Mouse (Mus musculus): ENCODE measurements at regions not wholly inside any gene's neighbourhood (a gene's known extent, or its start where the extent isn't known, plus 50 kb on each side); places are given as distances from the start of the nearest gene placed in this dataset.

GRCm38 (mm10) chr12:12520311-12520852 lies 258.4 kb downstream of the Fam49a start:
- no peak for TF ChIP-seq POLR2A (IDR thresholded peaks at IDR 0.05; ENCODE audit: borderline replicate concordance, control insufficient read depth, low read depth, low read length)
- TF ChIP-seq CTCF (IDR thresholded peaks at IDR 0.05; ENCODE audit: control insufficient read depth, insufficient read depth, low read length): no peak
- 43% methylated on average over 8 of the region's 8 CpGs for WGBS
- H3K27ac ChIP-seq (ENCODE audit: control insufficient read depth, insufficient read depth, low read depth, low read length, poor library complexity): no peak overlapping the region
- H3K4me1 ChIP-seq (ENCODE audit: control insufficient read depth, insufficient read depth, low read length): peaks cover 1% of the 10 kb centered on the region; the same call in 1 of the 2 replicates
- no peak overlapping the region for H3K4me3 ChIP-seq (replicated peaks; ENCODE audit: control insufficient read depth, low read depth, low read length)

GRCm38 (mm10) chr12:12518490-12519070 lies 256.6 kb downstream of the Fam49a start:
- TF ChIP-seq CTCF (IDR thresholded peaks at IDR 0.05; ENCODE audit: control insufficient read depth, insufficient read depth, low read length) (no peak), POLR2A (IDR thresholded peaks at IDR 0.05; ENCODE audit: borderline replicate concordance, control insufficient read depth, low read depth, low read length) (no peak)
- 75% methylated on average over 5 of the region's 5 CpGs for WGBS
- no peak overlapping the region for H3K27ac ChIP-seq (ENCODE audit: control insufficient read depth, insufficient read depth, low read depth, low read length, poor library complexity)
- no peak overlapping the region for H3K4me3 ChIP-seq (replicated peaks; ENCODE audit: control insufficient read depth, low read depth, low read length)
- H3K4me1 ChIP-seq (ENCODE audit: control insufficient read depth, insufficient read depth, low read length): peaks cover 1% of the 10 kb centered on the region; the same call in 1 of the 2 replicates

GRCm38 (mm10) chr12:12517020-12517419 lies 255.1 kb downstream of the Fam49a start:
- Histone ChIP-seq H3K4me1 (ENCODE audit: control insufficient read depth, insufficient read depth, low read length) (peaks cover 1% of the 10 kb centered on the region; the same call in 1 of the 2 replicates), H3K4me3 (replicated peaks; ENCODE audit: control insufficient read depth, low read depth, low read length) (no peak overlapping the region), H3K27ac (ENCODE audit: control insufficient read depth, insufficient read depth, low read depth, low read length, poor library complexity) (no peak overlapping the region)
- TF ChIP-seq POLR2A (IDR thresholded peaks at IDR 0.05; ENCODE audit: borderline replicate concordance, control insufficient read depth, low read depth, low read length): no peak
- no peak for TF ChIP-seq CTCF (IDR thresholded peaks at IDR 0.05; ENCODE audit: control insufficient read depth, insufficient read depth, low read length)
- WGBS: 86% methylated on average over 4 of the region's 4 CpGs

- TF ChIP-seq POLR2A (IDR thresholded peaks at IDR 0.05; ENCODE audit: borderline replicate concordance, control insufficient read depth, low read depth, low read length): no peak
- no peak for TF ChIP-seq CTCF (IDR thresholded peaks at IDR 0.05; ENCODE audit: control insufficient read depth, insufficient read depth, low read length)
- Histone ChIP-seq H3K4me3 (replicated peaks; ENCODE audit: control insufficient read depth, low read depth, low read length) (no peak overlapping the region), H3K27ac (ENCODE audit: control insufficient read depth, insufficient read depth, low read depth, low read length, poor library complexity) (no peak overlapping the region), H3K4me1 (ENCODE audit: control insufficient read depth, insufficient read depth, low read length) (no peaks in the 10 kb centered on the region)
These were observed 248.8 kb downstream of the Fam49a start for GRCm38 (mm10) chr12:12510764-12511163.

- WGBS: 61% methylated on average over 9 of the region's 9 CpGs
- Histone ChIP-seq H3K4me1 (ENCODE audit: control insufficient read depth, insufficient read depth, low read length) (no peaks in the 10 kb centered on the region), H3K4me3 (replicated peaks; ENCODE audit: control insufficient read depth, low read depth, low read length) (no peak overlapping the region), H3K27ac (ENCODE audit: control insufficient read depth, insufficient read depth, low read depth, low read length, poor library complexity) (no peak overlapping the region)
- TF ChIP-seq CTCF (IDR thresholded peaks at IDR 0.05; ENCODE audit: control insufficient read depth, insufficient read depth, low read length) (no peak), POLR2A (IDR thresholded peaks at IDR 0.05; ENCODE audit: borderline replicate concordance, control insufficient read depth, low read depth, low read length) (no peak)
These were observed 247.4 kb downstream of the Fam49a start for GRCm38 (mm10) chr12:12509164-12509937.

- WGBS: 84% methylated on average over 9 of the region's 9 CpGs
- no peaks in the 10 kb centered on the region for H3K4me1 ChIP-seq (ENCODE audit: control insufficient read depth, insufficient read depth, low read length)
These were observed 246.7 kb downstream of the Fam49a start for GRCm38 (mm10) chr12:12508487-12509125.

GRCm38 (mm10) chr12:12506671-12507070 lies 244.7 kb downstream of the Fam49a start:
- Histone ChIP-seq H3K4me3 (replicated peaks; ENCODE audit: control insufficient read depth, low read depth, low read length) (no peak overlapping the region), H3K4me1 (ENCODE audit: control insufficient read depth, insufficient read depth, low read length) (no peaks in the 10 kb centered on the region), H3K27ac (ENCODE audit: control insufficient read depth, insufficient read depth, low read depth, low read length, poor library complexity) (no peak overlapping the region)
- 87% methylated on average over 3 of the region's 3 CpGs for WGBS
- TF ChIP-seq POLR2A (IDR thresholded peaks at IDR 0.05; ENCODE audit: borderline replicate concordance, control insufficient read depth, low read depth, low read length) (no peak), CTCF (IDR thresholded peaks at IDR 0.05; ENCODE audit: control insufficient read depth, insufficient read depth, low read length) (no peak)

More at GRCm38 (mm10) chr12:12508487-12509125, 246.7 kb downstream of the Fam49a start:
- Histone ChIP-seq H3K27ac (ENCODE audit: control insufficient read depth, insufficient read depth, low read depth, low read length, poor library complexity) (no peak overlapping the region), H3K4me3 (replicated peaks; ENCODE audit: control insufficient read depth, low read depth, low read length) (no peak overlapping the region)
- no peak for TF ChIP-seq POLR2A (IDR thresholded peaks at IDR 0.05; ENCODE audit: borderline replicate concordance, control insufficient read depth, low read depth, low read length)
- TF ChIP-seq CTCF (IDR thresholded peaks at IDR 0.05; ENCODE audit: control insufficient read depth, insufficient read depth, low read length): no peak

GRCm38 (mm10) chr12:12505590-12505989 lies 243.7 kb downstream of the Fam49a start:
- H3K4me3 ChIP-seq (replicated peaks; ENCODE audit: control insufficient read depth, low read depth, low read length): no peak overlapping the region
- TF ChIP-seq POLR2A (IDR thresholded peaks at IDR 0.05; ENCODE audit: borderline replicate concordance, control insufficient read depth, low read depth, low read length) (no peak), CTCF (IDR thresholded peaks at IDR 0.05; ENCODE audit: control insufficient read depth, insufficient read depth, low read length) (no peak)
- no peak overlapping the region for H3K27ac ChIP-seq (ENCODE audit: control insufficient read depth, insufficient read depth, low read depth, low read length, poor library complexity)
- WGBS: 49% methylated on average over 4 of the region's 4 CpGs
- no peaks in the 10 kb centered on the region for H3K4me1 ChIP-seq (ENCODE audit: control insufficient read depth, insufficient read depth, low read length)
